Mouse (Mus musculus) CH12.LX (cell line): Measurements from ENCODE around the gene Psmd2. TPM values are rescaled to one million over a fixed set of nuclear protein-coding genes. Genes with fewer than 3 reads are reported as not detected.
A peak's percentile ranks its signal among the peaks of the same experiment; 100 is the strongest.

ENCODE experiments used
- DNase-seq: peaks from one replicate; pipeline ENCODE4 v3.0.0-alpha.2; 2013; ENCODE audit errors: extremely low read depth
- H3K27ac ChIP-seq: 2 replicates; pipeline ENCODE4 v1.5.1; 2012; ENCODE audit warnings: low read depth, mild to moderate bottlenecking, control low read depth, moderate library complexity; ENCODE audit not compliant: insufficient read depth
- H3K27me3 ChIP-seq: replicated peaks from 2 replicates; pipeline ENCODE3; 2012; ENCODE audit warnings: inconsistent platforms
- H3K36me3 ChIP-seq, 2 experiments: replicated peaks in 1 of 2; 2 replicates each; pipeline versions ENCODE3 to v1.6.1; 2012; ENCODE audit warnings: inconsistent platforms in 1 of 2, low read length in 1 of 2, mild to moderate bottlenecking in 1 of 2, mixed read lengths in 1 of 2, moderate library complexity in 1 of 2; ENCODE audit not compliant: control insufficient read depth in 1 of 2, insufficient read depth in 1 of 2
- H3K4me1 ChIP-seq, 2 experiments: 2 replicates each; pipeline ENCODE4 v1.6.1; 2012; ENCODE audit warnings: inconsistent platforms in 1 of 2, moderate library complexity in 1 of 2; ENCODE audit not compliant: insufficient read depth in 2 of 2, control insufficient read depth in 1 of 2
- H3K4me2 ChIP-seq: 2 replicates; pipeline ENCODE4 v1.6.1; 2012; ENCODE audit warnings: low read depth, mild to moderate bottlenecking, control low read depth; ENCODE audit not compliant: poor library complexity, insufficient read depth, severe bottlenecking
- H3K4me3 ChIP-seq, 3 experiments: fragments of 150-350 bp in 1 of 3; sonication (generic) in 1 of 3; replicated peaks in 1 of 3; 2 replicates each; pipeline versions ENCODE3 to v1.5.1; 2011 to 2012; ENCODE audit warnings: low read depth in 2 of 3, low read length in 2 of 3, mild to moderate bottlenecking in 2 of 3, moderate library complexity in 2 of 3, control low read depth in 1 of 3, improper control_type of control experiment in 1 of 3, inconsistent platforms in 1 of 3, mixed read lengths in 1 of 3; ENCODE audit not compliant: poor library complexity in 1 of 3
- H3K79me2 ChIP-seq: replicated peaks from 2 replicates; pipeline ENCODE4 v1.6.1; 2012; ENCODE audit warnings: mild to moderate bottlenecking, moderate library complexity; ENCODE audit not compliant: control insufficient read depth, poor library complexity, insufficient read depth, severe bottlenecking; ENCODE audit errors: extremely low read depth
- H3K9ac ChIP-seq: 2 replicates; pipeline ENCODE4 v1.6.1; 2012; ENCODE audit warnings: low read depth, mild to moderate bottlenecking, control low read depth, moderate library complexity; ENCODE audit not compliant: insufficient read depth
- H3K9me3 ChIP-seq: replicated peaks from 2 replicates; pipeline ENCODE3; 2012; ENCODE audit warnings: low read length, inconsistent platforms, mixed read lengths
- CTCF ChIP-seq, 2 experiments: IDR thresholded peaks in 1 of 2; conservative IDR thresholded peaks in 1 of 2; 2 replicates each; pipeline ENCODE4 v1.5.1; 2011 to 2012; ENCODE audit warnings: low read depth in 2 of 2, low read length in 2 of 2, improper control_type of control experiment in 1 of 2, inconsistent platforms in 1 of 2, mild to moderate bottlenecking in 1 of 2, moderate library complexity in 1 of 2
- E2F4 ChIP-seq: IDR thresholded peaks from 2 replicates; pipeline ENCODE4 v1.6.1; 2011; ENCODE audit warnings: low read depth, low read length, improper control_type of control experiment; ENCODE audit not compliant: insufficient replicate concordance
- ETS1 ChIP-seq: conservative IDR thresholded peaks from 2 replicates; pipeline ENCODE4 v1.6.1; 2012; ENCODE audit warnings: low read depth, mild to moderate bottlenecking, inconsistent platforms, low read length, improper control_type of control experiment, moderate library complexity
- GABPA ChIP-seq: IDR thresholded peaks from 2 replicates; pipeline ENCODE4 v1.6.1; 2012; ENCODE audit warnings: low read depth, low read length, improper control_type of control experiment, inconsistent platforms; ENCODE audit not compliant: insufficient replicate concordance
- JUND ChIP-seq: conservative IDR thresholded peaks from 2 replicates; pipeline ENCODE4 v1.6.1; 2011; ENCODE audit warnings: low read depth, low read length, improper control_type of control experiment
- RAD21 ChIP-seq: IDR thresholded peaks from 2 replicates; pipeline ENCODE4 v1.6.1; 2011; ENCODE audit warnings: low read depth, mild to moderate bottlenecking, low read length, improper control_type of control experiment, moderate library complexity
- RCOR1 ChIP-seq: conservative IDR thresholded peaks from 2 replicates; pipeline ENCODE4 v1.6.1; 2012; ENCODE audit warnings: low read depth, mild to moderate bottlenecking, inconsistent platforms, low read length, improper control_type of control experiment
- SMC3 ChIP-seq: IDR thresholded peaks from 2 replicates; pipeline ENCODE4 v1.6.1; 2011; ENCODE audit warnings: low read depth, low read length, improper control_type of control experiment
- TBP ChIP-seq: conservative IDR thresholded peaks from 2 replicates; pipeline ENCODE4 v1.6.1; 2011; ENCODE audit warnings: low read depth, low read length, improper control_type of control experiment
- UBTF ChIP-seq: IDR thresholded peaks from 2 replicates; pipeline ENCODE4 v1.6.1; 2012; ENCODE audit warnings: low read depth, mild to moderate bottlenecking, inconsistent platforms, low read length, improper control_type of control experiment, moderate library complexity
- USF2 ChIP-seq: conservative IDR thresholded peaks from 2 replicates; pipeline ENCODE4 v1.6.1; 2011; ENCODE audit warnings: low read depth, low read length, improper control_type of control experiment
- ZC3H11A ChIP-seq: IDR thresholded peaks from 2 replicates; pipeline ENCODE4 v1.6.1; 2012; ENCODE audit warnings: low read depth, mild to moderate bottlenecking, inconsistent platforms, low read length, improper control_type of control experiment
- ZMIZ1 ChIP-seq: IDR thresholded peaks from 2 replicates; pipeline ENCODE4 v1.6.1; 2012; ENCODE audit warnings: low read depth, mild to moderate bottlenecking, inconsistent platforms, low read length, improper control_type of control experiment
- dilution Hi-C: fragments of 300-500 bp; cut with MboI; formaldehyde crosslinking; loops from 2 replicates; pipeline ENCODE4 v1.14.3; 2020; ENCODE audit warnings: low sequenced_read_pairs; ENCODE audit not compliant: extremely low pct_unique_long_range_greater_than_20kb, extremely low pct_ligation_motif_present
- in situ Hi-C: fragments of 300-500 bp; cut with MboI; formaldehyde crosslinking; loops from 3 replicates; pipeline ENCODE4 v1.14.3; 2019; ENCODE audit warnings: low sequenced_read_pairs, low pct_ligation_motif_present, low pct_unique_long_range_greater_than_20kb, mixed read lengths
- polyA plus RNA-seq: library from polyadenylated mRNA; unstranded; fragments of >175 nt; gene quantifications from 2 replicates; pipeline ENCODE4 v1.2.1, GENCODE M21; 2012; ENCODE audit warnings: low read depth; ENCODE audit not compliant: insufficient read length
- total RNA-seq, 2 experiments: library from RNA; depleted of rRNA; stranded (reverse); fragments of 300-350 nt in 1 of 2; fragments of >200 nt in 1 of 2; gene quantifications; 2 replicates each; pipeline ENCODE4 v1.2.3; 2012 to 2014

Psmd2 gene
- total and polyA plus RNA-seq, 3 experiments = 273 to 528 (median 340) TPM

- Histone ChIP-seq H3K4me2 (no peak overlapping the region), H3K9ac (no peak overlapping the region), H3K9me3 (no peaks in the 10 kb centered on the region), H3K4me1 (peaks cover 1 to 23% of the 10 kb centered on the region in 2 experiments), H3K27ac (no peak overlapping the region), H3K79me2 (no peaks in the 10 kb centered on the region)
- dilution Hi-C loops = no loop called here
- DNase-seq = no peak
- no peak for TF ChIP-seq UBTF
- no peak for TF ChIP-seq USF2
- TF ChIP-seq TBP = no peak
- TF ChIP-seq ZC3H11A = no peak
- TF ChIP-seq JUND = no peak
- TF ChIP-seq RAD21 = no peak
- TF ChIP-seq GABPA = no peak
- TF ChIP-seq ZMIZ1 = no peak
- TF ChIP-seq E2F4 = no peak
- no peak for TF ChIP-seq ETS1
- TF ChIP-seq, all 38 proteins: peak for 0
- in situ Hi-C loops = no loop called here
- Histone ChIP-seq H3K27me3 (no peaks in the 10 kb centered on the region), H3K4me3 (no peak overlapping the region), H3K36me3 (peaks cover 0 to 25% of the 10 kb centered on the region in 2 experiments)
Measured at GRCm38 (mm10) chr16:20708220-20708938, 56.9 kb downstream of the Psmd2 start.

GRCm38 (mm10) chr16:20708939-20709734 lies 57.7 kb downstream of the Psmd2 start:
- DNase-seq = no peak
- in situ Hi-C loops = no loop called here
- H3K36me3 ChIP-seq = peaks cover 0 to 25% of the 10 kb centered on the region in 2 experiments

More at GRCm38 (mm10) chr16:20708939-20709734, 57.7 kb downstream of the Psmd2 start:
- Histone ChIP-seq H3K4me2 (no peak overlapping the region), H3K27ac (no peak overlapping the region), H3K27me3 (no peaks in the 10 kb centered on the region), H3K9ac (no peak overlapping the region), H3K9me3 (no peaks in the 10 kb centered on the region), H3K79me2 (no peaks in the 10 kb centered on the region), H3K4me3 (no peak overlapping the region), H3K4me1 (peaks cover 0 to 19% of the 10 kb centered on the region in 2 experiments; a peak in 2 of 4 replicates)
- dilution Hi-C loops = no loop called here
- peak; percentile 60 for TF ChIP-seq SMC3
- TF ChIP-seq RCOR1 = no peak
- peak; percentile 78 to 81 for TF ChIP-seq CTCF (conservative IDR thresholded peaks at IDR 0.05 in 1 of 2, IDR thresholded peaks at IDR 0.05 in 1 of 2; ENCODE audit: low read depth in 2 of 2, low read length in 2 of 2)
- TF ChIP-seq RAD21 = peak; percentile 70
- TF ChIP-seq TBP = no peak
